Mouse (Mus musculus) limb, embryonic 11.5 days (tissue): ENCODE data around the gene Gnat3. TPM values are rescaled to one million over a fixed set of nuclear protein-coding genes. Genes with fewer than 3 reads are reported as not detected.
"Not testable (repeated sequence)": the region's sequence is repeated elsewhere in the genome, so short reads cannot be mapped to it uniquely, and the experiment has no call there.

Source experiments
- ATAC-seq: fragments of 200-750 bp; cut with Nextera tagmentation; 2 replicates; pipeline ENCODE4 v1.8.0; 2017; ENCODE audit warnings: low read depth; ENCODE audit not compliant: insufficient number of reproducible peaks, low FRiP score, low TSS enrichment
- DNase-seq: peaks from one replicate; pipeline ENCODE4 v3.0.0-alpha.2; 2015; ENCODE audit warnings: low spot score
- H3K27ac ChIP-seq: fragments of 300-500 bp; sonication (generic); replicated peaks from 2 replicates; pipeline ENCODE4 v1.5.1; 2014; ENCODE audit warnings: low read depth, mild to moderate bottlenecking, low read length
- H3K27me3 ChIP-seq: fragments of 300-500 bp; sonication (generic); 2 replicates; pipeline ENCODE4 v1.6.1; 2014; ENCODE audit warnings: mild to moderate bottlenecking, low read length, mixed read lengths; ENCODE audit not compliant: control insufficient read depth, insufficient read depth
- H3K36me3 ChIP-seq: fragments of 300-500 bp; sonication (generic); 2 replicates; pipeline ENCODE4 v1.6.1; 2014; ENCODE audit warnings: mild to moderate bottlenecking, low read length, moderate library complexity, mixed read lengths; ENCODE audit not compliant: control insufficient read depth, insufficient read depth
- H3K4me1 ChIP-seq: fragments of 300-500 bp; sonication (generic); 2 replicates; pipeline ENCODE4 v1.6.1; 2014; ENCODE audit warnings: low read length, mixed read lengths; ENCODE audit not compliant: control insufficient read depth, insufficient read depth
- H3K4me2 ChIP-seq: fragments of 300-500 bp; sonication (generic); 2 replicates; pipeline ENCODE4 v1.6.1; 2014; ENCODE audit warnings: low read depth, mild to moderate bottlenecking, moderate library complexity; ENCODE audit not compliant: severe bottlenecking
- H3K4me3 ChIP-seq: fragments of 300-500 bp; sonication (generic); 2 replicates; pipeline ENCODE4 v1.5.1; 2014; ENCODE audit warnings: low read depth, low read length
- H3K9ac ChIP-seq: fragments of 300-500 bp; sonication (generic); 2 replicates; pipeline ENCODE4 v1.6.1; 2014; ENCODE audit warnings: mild to moderate bottlenecking, low read length
- H3K9me3 ChIP-seq: fragments of 300-500 bp; sonication (generic); 2 replicates; pipeline ENCODE4 v1.6.1; 2016; ENCODE audit warnings: low read length; ENCODE audit not compliant: control insufficient read depth
- WGBS: fragments of 180-500 bp; shearing (Covaris S2); extraction: QIAGEN DNeasy Blood & Tissue Kit; methylation state at CpG from one replicate; pipeline ENCODE4 v1.1.7; 2014; 5-methylcytosine and 5-hydroxymethylcytosine counted together
- polyA plus RNA-seq: library from polyadenylated mRNA; unstranded; fragments of >200 nt; fragmentation: Nextera tagmentation; extraction: Ambion mirVana; gene quantifications from 2 replicates; pipeline ENCODE4 v1.2.1, GENCODE M21; 2014

Gnat3 gene
- polyA plus RNA-seq = not detected in 2 replicates

DNA sequence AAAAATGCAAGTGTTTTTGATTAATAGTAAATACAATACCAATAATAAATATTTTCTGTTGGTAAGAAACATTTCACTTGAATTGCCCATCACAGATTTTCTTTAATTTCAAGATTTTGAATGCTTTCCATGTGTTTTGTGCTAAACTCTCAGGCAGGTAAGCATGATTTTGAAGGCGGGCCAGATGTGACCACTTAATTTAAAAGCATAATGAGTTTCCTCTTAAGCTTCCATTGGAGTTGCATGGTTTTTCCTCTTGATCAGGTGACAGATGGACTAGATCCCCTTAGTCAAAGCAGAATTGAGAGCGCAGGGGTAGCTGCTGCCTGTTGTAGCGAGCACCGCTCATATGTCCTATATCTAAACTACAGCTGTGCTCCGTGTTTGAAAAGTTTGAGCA, at the start of gene Gnat3:
Gene Gnat3 (plus strand): TSS at position 301 of the 400 bp plus-strand sequence.
- Histone ChIP-seq H3K27ac (no peak within 1 kb of the TSS), H3K9ac (no peak within 1 kb of the TSS), H3K36me3 (no peaks in the 10 kb centered on the region), H3K27me3 (no peaks in the 10 kb centered on the region), H3K9me3 (no peaks in the 10 kb centered on the region), H3K4me1 (no peaks in the 10 kb centered on the region), H3K4me2 (no peak within 1 kb of the TSS), H3K4me3 (no peak within 1 kb of the TSS)
- DNase-seq (no peak), ATAC-seq (no peak)
- 87% methylated on average over 5 of the region's 5 CpGs for WGBS

- no peaks in the 10 kb centered on the region for H3K4me1 ChIP-seq
- no peaks in the 10 kb centered on the region for H3K36me3 ChIP-seq
- ATAC-seq (no peak), DNase-seq (no peak)
- no peak overlapping the region for H3K9ac ChIP-seq
- H3K9me3 ChIP-seq = no peaks in the 10 kb centered on the region
- no peak overlapping the region for H3K27ac ChIP-seq
- H3K4me2 ChIP-seq = no peak overlapping the region
- H3K4me3 ChIP-seq = no peak overlapping the region
- no peaks in the 10 kb centered on the region for H3K27me3 ChIP-seq
- 84% methylated on average over 5 of the region's 5 CpGs for WGBS
Measured at GRCm38 (mm10) chr5:17918966-17919365, 43.4 kb upstream of the Gnat3 start.

DNA sequence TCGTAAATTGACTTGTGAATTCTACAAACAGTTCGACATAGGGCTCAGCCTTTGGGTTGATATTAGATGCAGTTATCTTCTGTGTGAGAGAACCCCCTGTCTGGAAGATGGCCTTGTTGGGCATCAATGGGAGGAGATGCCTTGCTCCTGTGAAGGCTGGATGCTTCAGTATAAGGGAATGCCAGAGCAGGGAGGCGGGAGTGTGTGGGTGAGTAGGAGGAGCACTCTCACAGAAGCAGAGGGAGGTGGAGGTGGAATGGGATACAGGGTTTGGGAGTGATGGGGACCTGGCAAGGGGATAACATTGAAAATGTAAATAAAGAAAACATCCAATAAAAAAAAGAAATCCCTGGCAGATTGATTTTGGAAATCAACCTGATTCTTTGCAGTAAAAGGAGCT, 38.7 kb upstream of the Gnat3 start:
- no peaks in the 10 kb centered on the region for H3K27me3 ChIP-seq

DNA sequence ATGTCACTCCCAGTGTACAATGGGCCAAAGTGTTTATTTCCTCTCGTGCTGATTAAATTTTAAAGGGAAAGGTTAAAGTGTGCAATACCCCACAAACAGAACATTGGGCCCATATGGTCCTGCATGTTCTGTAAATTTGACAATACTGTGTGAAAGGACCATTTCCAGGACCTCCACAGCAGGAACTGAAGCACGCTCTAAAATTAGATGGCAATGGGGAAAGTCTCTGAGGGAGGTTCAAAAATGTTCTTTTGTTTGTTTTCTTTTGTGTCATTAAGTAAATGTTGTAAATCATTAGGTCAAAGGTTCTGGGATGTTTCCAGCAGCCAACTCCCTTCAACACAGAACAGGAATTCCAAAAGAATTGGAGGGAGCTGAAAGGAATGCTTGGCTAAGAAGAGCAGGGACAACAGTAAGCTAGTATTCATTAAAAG, 38.2 kb upstream of the Gnat3 start:
- H3K4me3 ChIP-seq = no peak overlapping the region
- no peaks in the 10 kb centered on the region for H3K9me3 ChIP-seq
- no peak overlapping the region for H3K9ac ChIP-seq
- H3K27me3 ChIP-seq = no peaks in the 10 kb centered on the region
- DNase-seq (no peak), ATAC-seq (no peak)
- H3K4me2 ChIP-seq = no peak overlapping the region
- no peaks in the 10 kb centered on the region for H3K36me3 ChIP-seq
- H3K4me1 ChIP-seq = no peaks in the 10 kb centered on the region
- H3K27ac ChIP-seq = no peak overlapping the region
- 42% methylated on average over 2 of the region's 2 CpGs for WGBS

More for the DNA sequence above, 38.7 kb upstream of the Gnat3 start:
- H3K4me2 ChIP-seq = no peak overlapping the region
- H3K27ac ChIP-seq = no peak overlapping the region
- H3K4me1 ChIP-seq = no peaks in the 10 kb centered on the region
- H3K4me3 ChIP-seq = no peak overlapping the region
- ATAC-seq = no peak
- H3K36me3 ChIP-seq = no peaks in the 10 kb centered on the region
- no peaks in the 10 kb centered on the region for H3K9me3 ChIP-seq
- 82% methylated on average over 3 of the region's 3 CpGs for WGBS
- no peak overlapping the region for H3K9ac ChIP-seq
- no peak for DNase-seq

DNA sequence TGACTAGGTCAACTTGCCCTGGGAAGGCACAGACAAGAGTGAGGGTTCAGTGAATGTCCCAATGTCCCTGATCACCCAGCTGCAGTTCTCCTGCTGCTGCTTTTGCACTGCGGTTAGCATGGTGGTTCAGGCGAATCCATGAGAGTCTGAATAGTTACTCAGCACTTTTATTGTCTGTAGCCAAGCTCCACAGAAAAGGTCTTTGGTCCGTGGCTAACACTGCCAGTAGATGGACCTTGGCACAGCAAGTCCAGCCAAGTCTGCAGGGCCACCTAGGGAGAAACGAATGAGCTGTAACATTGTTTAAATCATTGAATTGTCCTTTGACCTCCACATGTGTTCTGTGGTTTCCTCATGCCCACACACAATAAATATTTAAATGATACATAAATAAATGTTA, 33.9 kb upstream of the Gnat3 start:
- Histone ChIP-seq H3K4me2 (no peak overlapping the region), H3K4me3 (no peak overlapping the region), H3K36me3 (no peaks in the 10 kb centered on the region), H3K9ac (no peak overlapping the region), H3K9me3 (no peaks in the 10 kb centered on the region), H3K27ac (no peak overlapping the region), H3K4me1 (no peaks in the 10 kb centered on the region), H3K27me3 (no peaks in the 10 kb centered on the region)
- ATAC-seq (no peak), DNase-seq (no peak)
- 31% methylated on average over 4 of the region's 4 CpGs for WGBS

- H3K4me1 ChIP-seq = no peaks in the 10 kb centered on the region
- DNase-seq (no peak), ATAC-seq (no peak)
- no peaks in the 10 kb centered on the region for H3K36me3 ChIP-seq
- H3K27ac ChIP-seq = no peak overlapping the region
- no peak overlapping the region for H3K9ac ChIP-seq
- no peak overlapping the region for H3K4me3 ChIP-seq
- no peaks in the 10 kb centered on the region for H3K27me3 ChIP-seq
- H3K9me3 ChIP-seq = no peaks in the 10 kb centered on the region
- H3K4me2 ChIP-seq = no peak overlapping the region
- WGBS = 49% methylated on average over 7 of the region's 7 CpGs
Measured at GRCm38 (mm10) chr5:17929006-17929567, 33.3 kb upstream of the Gnat3 start.

DNA sequence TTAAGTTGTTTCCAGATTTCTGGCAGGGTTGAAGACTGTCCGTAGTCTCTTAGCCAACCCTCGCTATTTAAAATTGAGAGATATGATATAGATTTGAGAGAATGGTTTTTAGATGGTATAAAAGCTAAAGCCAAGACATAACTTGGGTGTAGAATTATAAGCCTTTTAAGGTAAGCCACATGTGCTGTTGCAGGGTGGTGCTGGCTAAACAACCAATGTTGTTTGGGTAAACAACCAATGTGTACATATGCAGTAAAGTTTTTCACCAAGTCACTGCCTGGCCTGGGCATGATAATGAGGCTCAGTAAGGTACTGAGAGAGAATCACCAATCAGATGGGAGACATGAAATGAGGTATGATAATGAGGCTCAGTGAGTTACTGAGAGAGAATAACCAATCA, 30.8 kb upstream of the Gnat3 start:
- H3K27me3 ChIP-seq, H3K36me3 ChIP-seq, H3K4me2 ChIP-seq, H3K27ac ChIP-seq, H3K4me1 ChIP-seq, H3K4me3 ChIP-seq, H3K9me3 ChIP-seq, ATAC-seq, DNase-seq, H3K9ac ChIP-seq: not testable (repeated sequence)
- 95% methylated on average over 2 of the region's 2 CpGs for WGBS

GRCm38 (mm10) chr5:17934501-17934900, 27.8 kb upstream of the Gnat3 start:
- no peaks in the 10 kb centered on the region for H3K36me3 ChIP-seq
- WGBS = 89% methylated on average over 1 of the region's 1 CpGs
- H3K27me3 ChIP-seq = no peaks in the 10 kb centered on the region
- no peak overlapping the region for H3K4me2 ChIP-seq
- H3K9ac ChIP-seq = no peak overlapping the region
- H3K9me3 ChIP-seq = no peaks in the 10 kb centered on the region
- H3K4me1 ChIP-seq = no peaks in the 10 kb centered on the region
- no peak for DNase-seq
- no peak overlapping the region for H3K27ac ChIP-seq
- ATAC-seq = no peak
- H3K4me3 ChIP-seq = no peak overlapping the region
